Mouse (Mus musculus) adrenal gland, adult (tissue): ENCODE measurements at regions not wholly inside any gene's neighbourhood (a gene's known extent, or its start where the extent isn't known, plus 50 kb on each side); places are given as distances from the start of the nearest gene placed in this dataset.

ENCODE experiments used
- DNase-seq, 2 experiments: peaks; one replicate each; pipeline ENCODE4 v3.0.0; 2022 to 2023; ENCODE audit warnings: low spot score in 1 of 2; ENCODE audit not compliant: inconsistent age in 2 of 2

DNA sequence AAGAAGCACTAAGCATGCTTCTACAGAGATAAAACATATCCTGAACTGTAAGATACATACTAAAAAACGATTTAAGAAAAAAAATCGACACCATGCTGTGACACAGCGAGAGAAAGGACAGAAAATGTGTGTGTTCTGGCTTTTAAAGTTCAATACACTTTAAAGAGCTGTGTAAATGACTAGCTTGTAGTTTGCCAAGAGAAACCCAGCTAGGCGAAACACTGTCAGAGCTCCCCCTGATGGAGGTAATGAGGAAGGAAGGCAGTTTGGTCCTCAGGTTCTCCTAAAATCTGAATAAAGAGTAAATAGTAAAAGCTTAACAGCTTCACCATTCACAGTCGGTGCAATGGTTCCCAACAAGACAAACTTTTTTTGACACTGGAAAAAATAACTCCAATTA lies 67.1 kb upstream of the Gabrg2 start:
- DNase-seq, result peak; percentile 6 to 76

DNA sequence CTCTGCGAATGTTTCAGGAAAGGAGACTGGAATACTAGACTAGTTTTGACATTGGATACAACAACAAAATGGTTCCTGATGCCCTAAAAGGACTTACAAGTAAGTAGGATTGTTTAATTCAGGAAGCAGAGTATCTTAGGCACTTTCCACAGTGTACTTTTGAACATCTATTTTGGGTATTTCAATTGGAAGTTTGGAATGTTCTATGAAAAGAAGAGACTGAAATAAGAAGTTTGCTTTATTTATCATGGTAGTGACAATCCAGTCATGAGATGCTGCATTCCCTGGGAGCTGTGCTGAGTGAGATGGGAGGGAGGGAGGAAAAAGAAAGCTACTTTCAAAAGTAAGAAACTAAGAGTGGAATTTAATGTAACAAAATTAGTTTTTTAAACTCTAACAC lies 50.9 kb upstream of the Gabrg2 start:
- DNase-seq, result no peak
